Mouse (Mus musculus) lung, postnatal 25 days (tissue): ENCODE measurements around the gene Syt17.
A peak's percentile ranks its signal among the peaks of the same experiment; 100 is the strongest.

Source experiments
- DNase-seq: peaks from one replicate; pipeline ENCODE4 v3.0.0; 2022; ENCODE audit warnings: low spot score

The Syt17 gene

DNA sequence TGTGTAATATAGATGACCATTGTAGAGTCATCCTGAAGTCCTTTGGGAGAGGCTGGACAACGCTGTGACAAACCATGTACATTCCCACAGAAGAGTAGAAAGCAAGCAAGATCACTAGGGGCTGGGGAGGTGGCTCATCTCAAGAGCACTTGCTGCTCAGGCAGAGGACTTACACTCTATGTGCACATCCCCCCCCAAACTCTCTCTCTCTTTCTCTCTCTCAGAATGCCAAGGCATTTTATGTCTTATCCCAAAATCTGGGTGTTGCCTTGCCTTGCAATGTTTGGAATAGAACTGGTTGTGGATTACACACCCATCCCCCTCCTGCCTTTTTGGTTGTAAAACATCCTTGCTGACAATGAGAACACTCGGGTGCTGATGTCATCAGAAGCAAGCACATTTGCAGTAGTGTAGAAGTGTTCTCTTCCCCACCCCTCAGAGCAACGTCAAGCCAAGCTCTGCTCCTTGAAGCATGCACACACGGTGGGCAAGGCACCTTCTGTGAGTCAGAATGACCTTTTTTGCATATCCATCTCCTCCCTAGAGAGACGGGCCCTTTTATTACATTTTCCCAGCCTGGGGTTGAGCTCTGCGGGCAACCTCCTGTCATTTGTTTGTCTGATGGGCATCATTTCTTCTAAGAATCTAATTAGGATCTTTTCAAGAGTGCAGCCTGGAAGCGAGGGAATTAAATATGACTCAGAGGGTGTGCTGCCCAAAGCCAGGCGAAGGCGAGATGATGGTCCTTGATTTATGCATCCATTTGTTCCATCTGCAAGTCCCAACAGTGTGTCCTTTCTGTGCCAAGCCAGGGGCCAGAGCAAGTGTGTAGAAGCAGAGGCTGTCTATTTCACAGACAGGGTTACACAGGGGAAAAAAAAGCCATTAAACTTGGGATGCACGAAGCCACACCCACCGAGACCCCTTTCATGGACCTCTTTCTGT is 15.1 kb upstream of the Syt17 start:
- DNase-seq = no peak

DNA sequence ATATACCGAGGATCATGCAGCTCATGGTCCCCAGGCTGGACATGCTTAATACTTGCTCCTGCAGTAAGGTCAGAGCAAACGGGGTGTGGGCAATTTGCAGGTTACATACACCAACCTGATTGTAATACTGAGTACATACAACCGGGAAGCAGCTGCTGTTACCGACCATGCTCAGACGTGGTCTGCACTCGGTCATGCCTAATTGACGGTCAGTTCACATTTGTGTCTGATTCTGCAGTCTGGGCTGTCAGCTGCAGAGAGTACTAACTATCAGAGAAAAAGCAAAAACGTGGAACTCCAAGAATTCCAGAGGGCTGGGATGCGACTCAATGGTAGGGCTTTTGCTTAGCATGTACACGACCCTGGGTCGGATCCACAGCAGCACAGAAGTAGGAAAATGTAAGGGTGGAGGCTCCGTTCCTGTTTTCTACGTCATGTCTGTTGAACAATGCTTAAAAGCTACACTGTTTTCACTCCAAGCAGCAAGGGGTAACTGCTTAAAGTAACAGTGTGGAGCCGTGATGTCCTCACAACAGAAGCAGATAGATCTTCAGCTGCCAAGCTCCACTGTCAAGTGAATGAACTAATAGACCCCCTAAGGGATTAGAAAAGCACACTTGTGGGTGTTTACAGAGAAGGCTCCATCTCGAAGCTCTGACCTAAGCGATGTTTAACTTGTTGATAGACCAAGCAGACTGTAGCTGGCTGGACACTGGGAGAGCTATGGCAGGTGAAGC is 13.5 kb upstream of the Syt17 start:
- no peak for DNase-seq

DNA sequence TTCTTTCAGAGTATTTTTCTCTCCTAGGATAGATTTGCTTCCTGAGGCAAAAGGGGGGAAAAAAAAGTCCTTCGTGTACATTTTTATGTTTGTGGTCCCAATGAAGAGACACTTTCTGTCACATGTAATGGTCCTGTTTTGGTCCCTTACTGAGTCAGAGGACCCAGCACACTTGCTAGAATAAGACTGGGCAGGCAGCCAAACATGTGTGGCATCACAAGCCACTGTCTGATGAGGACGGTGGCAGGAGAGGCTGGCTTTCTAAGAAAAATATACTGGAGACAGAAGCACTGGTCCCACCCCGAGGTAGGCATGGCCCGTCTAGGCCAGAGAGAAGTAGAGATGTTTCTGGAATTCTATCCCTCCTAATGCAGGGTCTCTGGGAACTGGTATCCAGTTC is 5.7 kb upstream of the Syt17 start:
- DNase-seq = no peak

DNA sequence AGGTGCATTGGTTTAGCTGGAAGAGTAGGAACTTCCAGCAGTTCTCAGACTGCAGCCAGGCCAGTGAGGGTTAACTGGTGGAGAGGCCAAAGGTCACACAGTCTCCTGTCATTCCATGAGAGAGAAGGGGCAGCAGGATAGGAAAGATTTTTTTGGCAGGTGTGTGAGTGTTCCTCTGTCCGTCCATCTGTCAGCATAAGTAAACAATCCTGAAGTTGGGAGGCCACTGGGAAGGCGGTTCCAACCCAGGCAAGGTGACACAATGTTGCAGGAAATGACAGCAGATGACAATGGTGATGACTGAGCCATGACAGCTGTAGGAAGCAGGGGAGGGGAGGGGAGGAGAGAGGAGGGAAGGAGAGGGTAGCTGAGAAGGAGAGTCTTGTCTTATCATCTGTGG is 4.9 kb upstream of the Syt17 start:
- no peak for DNase-seq

- no peak for DNase-seq
Observed at GRCm38 (mm10) chr7:118447291-118448133, 510 bp downstream of the Syt17 start.

DNA sequence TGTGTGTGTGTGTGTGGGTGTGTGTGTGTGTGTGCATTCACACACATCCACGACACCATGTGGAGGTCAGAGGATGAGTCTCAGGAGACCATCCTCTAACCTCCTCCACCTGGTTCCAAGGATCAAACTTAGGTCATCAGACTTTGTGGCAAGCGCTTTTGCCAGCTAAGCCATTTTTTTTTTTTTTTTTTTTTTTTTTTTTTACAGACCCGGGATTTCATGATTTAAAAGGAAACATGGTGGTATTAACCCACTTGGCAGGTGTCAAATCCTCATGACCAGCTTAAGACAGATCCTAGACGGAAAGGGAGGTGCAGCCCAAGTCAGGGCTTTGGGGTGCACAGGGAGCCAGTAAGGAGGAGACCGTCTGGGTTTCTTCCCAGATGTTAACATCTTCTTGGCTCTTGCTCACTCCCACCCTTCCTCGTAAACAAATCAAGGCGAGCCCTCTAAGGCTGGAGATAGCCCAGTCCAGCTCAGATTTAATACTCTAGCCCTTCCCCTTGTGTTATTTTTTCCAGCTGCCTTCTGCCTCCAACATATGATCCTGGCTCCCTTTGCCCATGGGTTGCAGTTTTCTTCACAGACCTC is 4.0 kb downstream of the Syt17 start:
- DNase-seq = no peak

- DNase-seq = no peak
Observed at GRCm38 (mm10) chr7:118443371-118443770, 4.7 kb downstream of the Syt17 start.

- DNase-seq = peak; percentile 43
Observed at GRCm38 (mm10) chr7:118441535-118441934, 6.5 kb downstream of the Syt17 start.

GRCm38 (mm10) chr7:118437101-118437802 is 10.8 kb downstream of the Syt17 start:
- DNase-seq = no peak

GRCm38 (mm10) chr7:118428937-118429336 is 19.1 kb downstream of the Syt17 start:
- no peak for DNase-seq

- DNase-seq = no peak
Observed at GRCm38 (mm10) chr7:118419491-118420180, 28.4 kb downstream of the Syt17 start.

- DNase-seq = no peak
Observed at GRCm38 (mm10) chr7:118414183-118414582, 33.8 kb downstream of the Syt17 start.

DNA sequence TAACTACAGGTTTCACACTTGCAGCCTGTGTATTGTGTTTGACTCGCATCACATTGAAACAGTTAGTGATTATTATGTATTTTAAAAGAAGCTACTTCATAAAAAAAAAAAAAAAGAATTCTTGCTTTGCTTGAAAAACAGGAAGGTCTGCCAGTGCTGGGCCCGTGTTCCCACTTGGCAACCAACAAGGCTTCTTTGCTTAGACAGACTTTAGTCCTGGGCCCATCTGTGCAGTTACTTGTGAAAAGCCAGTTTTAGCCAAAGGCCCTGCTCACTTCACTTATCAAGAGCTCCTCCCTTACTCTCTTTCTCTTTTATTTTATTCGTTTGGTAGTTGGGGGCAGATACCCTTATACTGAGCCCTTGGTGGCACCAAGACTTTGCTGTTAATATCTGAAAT is 36.1 kb downstream of the Syt17 start:
- no peak for DNase-seq

DNA sequence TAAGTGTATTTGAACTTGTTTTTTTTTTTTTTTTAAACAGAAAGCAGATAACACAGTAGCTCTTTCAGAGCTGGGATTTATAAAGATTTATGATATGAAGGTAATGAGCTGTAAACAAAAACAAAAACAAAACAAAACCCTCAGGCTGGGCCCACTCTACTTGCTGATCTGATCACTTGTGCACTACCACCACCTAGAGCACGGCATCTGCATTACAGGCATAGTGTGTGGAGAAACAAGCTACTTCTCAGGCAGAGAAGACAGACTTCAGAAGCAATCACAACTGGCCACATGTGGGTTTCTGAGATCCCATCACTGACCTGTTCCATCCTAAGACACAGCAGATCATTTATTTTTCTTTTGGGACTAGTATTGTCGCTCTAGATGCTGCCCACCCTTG is 38.6 kb downstream of the Syt17 start:
- no peak for DNase-seq

DNA sequence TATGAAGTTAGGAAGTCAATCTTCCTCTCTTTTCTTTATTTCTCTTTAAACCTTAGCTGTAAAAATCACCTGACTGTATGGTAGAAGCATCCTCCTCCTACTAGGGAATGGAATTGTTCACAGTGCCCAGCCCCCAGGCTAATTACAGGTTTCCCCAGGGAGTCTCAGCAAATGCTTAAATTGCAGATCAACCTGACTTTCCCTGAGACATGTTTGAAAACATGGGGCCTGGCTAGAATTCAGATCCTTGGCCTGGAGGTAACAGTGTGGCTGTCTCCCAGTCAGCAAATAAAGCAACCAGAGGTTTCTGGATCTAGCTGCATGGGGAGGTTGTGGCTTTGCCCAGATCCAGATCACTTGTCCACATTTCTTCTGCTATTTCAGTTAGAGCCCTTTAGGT is 42.8 kb downstream of the Syt17 start:
- DNase-seq = no peak

- DNase-seq = no peak
Observed at GRCm38 (mm10) chr7:118402576-118403022, 45.4 kb downstream of the Syt17 start.

GRCm38 (mm10) chr7:118401949-118402348 is 46.1 kb downstream of the Syt17 start:
- no peak for DNase-seq

DNA sequence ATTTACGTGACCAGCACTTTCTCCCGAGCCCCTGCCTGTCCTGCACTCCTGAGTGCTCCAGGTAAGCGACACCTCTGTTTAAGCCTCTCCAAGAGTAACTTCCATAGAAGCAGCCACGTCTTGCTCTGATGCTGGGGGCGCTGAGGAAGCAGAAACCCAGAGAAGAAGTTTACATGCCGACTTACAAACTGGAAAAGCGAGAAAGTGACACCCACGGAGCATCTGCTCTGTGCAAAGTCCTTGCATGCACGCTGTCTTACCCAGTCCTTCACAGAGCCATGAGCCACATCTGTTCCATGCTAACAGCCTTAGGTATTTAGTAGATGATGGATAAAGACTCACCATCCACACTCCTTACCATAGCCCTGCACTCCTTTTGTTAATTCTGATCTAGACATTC is 48.3 kb downstream of the Syt17 start:
- no peak for DNase-seq

DNA sequence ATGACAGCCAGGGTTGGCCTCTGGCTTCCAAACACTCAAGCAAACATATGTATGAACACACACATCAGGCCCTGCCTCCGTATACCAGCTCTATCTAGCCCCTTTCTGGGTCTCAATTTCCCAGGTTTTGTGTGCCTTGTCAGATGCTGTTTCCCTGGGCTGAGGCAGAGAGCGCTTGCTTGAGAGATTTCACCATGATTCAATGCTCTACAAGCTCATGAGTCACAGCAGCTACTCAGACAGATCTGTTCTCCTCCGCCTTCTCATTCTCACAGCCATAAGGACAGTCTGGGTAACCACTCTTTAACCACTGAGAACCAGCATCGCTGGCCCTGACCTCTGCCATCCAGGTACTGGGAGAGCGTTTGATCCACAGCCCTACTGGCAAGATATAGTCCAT is 57.3 kb downstream of the Syt17 start:
- no peak for DNase-seq

GRCm38 (mm10) chr7:118380996-118381395 is 67.0 kb downstream of the Syt17 start:
- no peak for DNase-seq

DNA sequence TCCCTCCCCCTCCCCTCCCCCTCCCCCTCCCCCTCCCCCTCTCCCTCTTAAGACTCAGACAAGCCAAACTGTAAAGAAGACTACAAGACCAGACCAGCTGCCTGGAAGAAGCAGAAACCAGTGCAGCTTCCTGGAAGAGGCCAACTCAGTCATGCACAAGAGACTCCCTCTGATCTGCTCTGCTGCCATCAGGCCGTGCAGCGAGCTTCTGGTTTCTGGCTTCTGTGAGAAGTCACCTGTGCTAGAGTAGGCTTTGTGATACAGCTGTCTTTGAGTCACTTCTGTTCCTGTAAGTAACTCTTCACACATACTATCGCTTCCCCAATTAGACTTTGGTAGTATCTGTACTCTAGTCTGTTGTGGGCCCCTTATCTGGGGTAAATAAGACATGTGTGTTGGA is 68.0 kb downstream of the Syt17 start:
- no peak for DNase-seq
